Mouse (Mus musculus) embryonic facial prominence, embryonic 13.5 days (tissue): Measurements from ENCODE around the gene Prpsap2. TPM values are rescaled to one million over a fixed set of nuclear protein-coding genes. Genes with fewer than 3 reads are reported as not detected.

Source experiments
- ATAC-seq: fragments of 200-750 bp; cut with Nextera tagmentation; 2 replicates; pipeline ENCODE4 v1.8.0; 2017; ENCODE audit warnings: low read depth; ENCODE audit not compliant: insufficient number of reproducible peaks, insufficient read depth, low FRiP score, low TSS enrichment
- H3K27ac ChIP-seq: fragments of 300-500 bp; sonication (generic); 2 replicates; pipeline ENCODE4 v1.5.1; 2015; ENCODE audit warnings: moderate library complexity, mild to moderate bottlenecking, inconsistent platforms
- H3K27me3 ChIP-seq: fragments of 300-500 bp; sonication (generic); 2 replicates; pipeline ENCODE4 v1.6.1; 2015; ENCODE audit warnings: mild to moderate bottlenecking, inconsistent platforms
- H3K36me3 ChIP-seq: fragments of 300-500 bp; sonication (generic); 2 replicates; pipeline ENCODE4 v1.6.1; 2015; ENCODE audit warnings: mild to moderate bottlenecking, inconsistent platforms
- H3K4me1 ChIP-seq: fragments of 300-500 bp; sonication (generic); 2 replicates; pipeline ENCODE4 v1.6.1; 2015; ENCODE audit warnings: inconsistent platforms
- H3K4me2 ChIP-seq: fragments of 300-500 bp; sonication (generic); 2 replicates; pipeline ENCODE4 v1.6.1; 2015; ENCODE audit warnings: moderate library complexity, mild to moderate bottlenecking, inconsistent platforms
- H3K4me3 ChIP-seq: fragments of 300-500 bp; sonication (generic); 2 replicates; pipeline ENCODE4 v1.5.1; 2015; ENCODE audit warnings: mild to moderate bottlenecking, inconsistent platforms
- H3K9ac ChIP-seq: fragments of 300-500 bp; sonication (generic); 2 replicates; pipeline ENCODE4 v1.6.1; 2015; ENCODE audit warnings: mild to moderate bottlenecking, inconsistent platforms
- H3K9me3 ChIP-seq: fragments of 300-500 bp; sonication (generic); 2 replicates; pipeline ENCODE4 v1.6.1; 2016; ENCODE audit warnings: inconsistent platforms
- WGBS: fragments of 180-500 bp; shearing (Covaris S2); methylation state at CpG from one replicate; pipeline ENCODE4 v1.1.7; 2015; ENCODE audit warnings: mixed read lengths; 5-methylcytosine and 5-hydroxymethylcytosine counted together
- polyA plus RNA-seq: library from polyadenylated mRNA; unstranded; fragments of >200 nt; fragmentation: Nextera tagmentation; extraction: Ambion mirVana; gene quantifications from 2 replicates; pipeline ENCODE4 v1.2.1, GENCODE M21; 2015

Prpsap2 gene
- polyA plus RNA-seq, 1 experiment from 2014 or later: 35.0 TPM

DNA sequence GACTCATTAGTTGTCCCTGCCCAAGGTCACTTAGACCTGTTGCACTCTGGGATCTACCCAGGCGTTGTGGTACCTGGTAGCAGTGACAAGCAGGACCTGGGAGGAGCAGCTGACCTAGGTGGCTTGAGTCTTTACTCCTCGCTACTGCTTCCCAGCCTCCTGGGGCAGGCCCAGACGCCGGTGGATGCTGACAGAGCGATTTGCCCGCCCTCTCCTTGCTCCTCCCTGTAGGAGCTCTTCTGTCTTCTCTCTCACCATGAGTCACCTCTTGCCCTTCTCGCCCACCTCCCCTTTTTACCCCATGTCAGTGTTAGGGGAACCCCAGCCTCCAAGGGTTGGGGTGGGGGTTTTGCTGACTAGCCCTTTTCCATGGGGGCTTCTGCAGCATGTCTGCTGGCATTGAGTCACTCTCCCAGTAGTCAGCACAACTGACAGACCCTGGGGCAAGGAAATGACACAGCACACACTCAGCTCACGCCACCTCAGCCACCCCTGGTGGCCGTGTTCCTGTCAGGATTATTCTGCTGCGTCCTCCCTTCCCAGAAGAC lies 74.9 kb downstream of the Prpsap2 start:
- no peak for ATAC-seq
- no peaks in the 10 kb centered on the region for H3K9me3 ChIP-seq
- H3K27me3 ChIP-seq: peaks cover 36% of the 10 kb centered on the region
- 36% methylated on average over 10 of the region's 10 CpGs for WGBS
- H3K9ac ChIP-seq: no peak overlapping the region
- H3K36me3 ChIP-seq: no peaks in the 10 kb centered on the region
- peak overlapping the region; percentile 24; the same call in 1 of the 2 replicates for H3K27ac ChIP-seq
- peaks cover 28% of the 10 kb centered on the region for H3K4me1 ChIP-seq
- 0 out of 2 replicates have a peak overlapping the region, but pooled peaks have one; percentile 5 for H3K4me2 ChIP-seq
- no peak overlapping the region for H3K4me3 ChIP-seq

DNA sequence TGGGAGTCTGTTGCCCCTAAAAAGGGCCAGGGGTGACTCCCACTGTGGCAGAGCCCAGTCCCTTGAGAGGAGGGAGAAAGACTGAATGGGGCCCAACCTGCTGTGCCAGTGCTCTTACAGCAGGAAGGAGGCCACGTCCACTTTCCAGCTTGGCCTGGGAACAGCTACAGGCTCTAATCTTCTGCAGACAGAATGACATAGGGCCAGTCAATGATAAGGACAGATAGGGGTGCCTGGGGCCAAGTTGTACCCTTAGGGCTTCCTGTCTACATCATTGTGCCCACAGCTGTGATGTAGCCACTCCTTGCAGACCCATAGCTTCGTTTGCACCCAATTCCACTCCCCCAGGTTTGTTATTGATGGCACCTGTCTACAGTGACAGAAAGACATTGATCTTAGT lies 75.7 kb downstream of the Prpsap2 start:
- Histone ChIP-seq H3K9ac (no peak overlapping the region), H3K4me3 (no peak overlapping the region), H3K9me3 (no peaks in the 10 kb centered on the region), H3K36me3 (no peaks in the 10 kb centered on the region), H3K27me3 (peaks cover 36% of the 10 kb centered on the region), H3K27ac (no peak overlapping the region), H3K4me2 (no peak overlapping the region), H3K4me1 (peaks cover 28% of the 10 kb centered on the region)
- WGBS: 48% methylated on average over 2 of the region's 2 CpGs
- ATAC-seq: no peak

DNA sequence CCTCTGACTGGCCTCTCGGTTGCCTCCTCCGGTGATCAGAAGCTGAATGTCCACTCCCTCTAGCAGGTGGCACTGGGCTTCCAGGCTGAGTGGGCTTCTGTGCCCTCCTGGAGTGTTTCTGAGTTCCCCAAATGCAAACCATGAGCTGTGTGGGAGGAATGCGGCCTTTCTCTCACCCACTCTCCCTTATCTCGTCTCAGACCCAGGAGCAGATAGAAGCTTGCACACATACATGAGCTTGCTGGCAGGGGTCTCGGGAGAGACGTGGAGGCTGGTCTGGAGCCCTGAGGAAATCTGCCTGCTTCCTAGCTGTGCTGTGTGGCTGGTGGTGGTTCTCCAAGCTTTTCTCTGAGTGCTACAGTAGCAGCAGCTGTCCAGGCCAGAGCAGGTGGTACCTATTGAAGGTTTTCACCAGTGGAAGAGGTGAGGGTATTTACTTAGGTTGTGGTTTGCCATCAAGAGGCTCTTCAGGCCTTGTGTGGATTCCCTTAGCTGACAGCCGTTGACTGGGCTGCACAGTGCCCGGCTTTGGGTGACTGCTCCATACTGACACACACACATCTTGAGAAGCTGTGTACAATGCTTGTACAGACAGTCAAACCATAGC lies 76.7 kb downstream of the Prpsap2 start:
- Histone ChIP-seq H3K36me3 (no peaks in the 10 kb centered on the region), H3K27me3 (peaks cover 36% of the 10 kb centered on the region), H3K27ac (no peak overlapping the region), H3K9ac (peak overlapping the region; percentile 64; the same call in 1 of the 2 replicates), H3K9me3 (no peaks in the 10 kb centered on the region), H3K4me1 (peaks cover 28% of the 10 kb centered on the region), H3K4me2 (peak overlapping the region; percentile 75), H3K4me3 (peak overlapping the region; percentile 51)
- ATAC-seq: no peak
- 73% methylated on average over 8 of the region's 8 CpGs for WGBS

DNA sequence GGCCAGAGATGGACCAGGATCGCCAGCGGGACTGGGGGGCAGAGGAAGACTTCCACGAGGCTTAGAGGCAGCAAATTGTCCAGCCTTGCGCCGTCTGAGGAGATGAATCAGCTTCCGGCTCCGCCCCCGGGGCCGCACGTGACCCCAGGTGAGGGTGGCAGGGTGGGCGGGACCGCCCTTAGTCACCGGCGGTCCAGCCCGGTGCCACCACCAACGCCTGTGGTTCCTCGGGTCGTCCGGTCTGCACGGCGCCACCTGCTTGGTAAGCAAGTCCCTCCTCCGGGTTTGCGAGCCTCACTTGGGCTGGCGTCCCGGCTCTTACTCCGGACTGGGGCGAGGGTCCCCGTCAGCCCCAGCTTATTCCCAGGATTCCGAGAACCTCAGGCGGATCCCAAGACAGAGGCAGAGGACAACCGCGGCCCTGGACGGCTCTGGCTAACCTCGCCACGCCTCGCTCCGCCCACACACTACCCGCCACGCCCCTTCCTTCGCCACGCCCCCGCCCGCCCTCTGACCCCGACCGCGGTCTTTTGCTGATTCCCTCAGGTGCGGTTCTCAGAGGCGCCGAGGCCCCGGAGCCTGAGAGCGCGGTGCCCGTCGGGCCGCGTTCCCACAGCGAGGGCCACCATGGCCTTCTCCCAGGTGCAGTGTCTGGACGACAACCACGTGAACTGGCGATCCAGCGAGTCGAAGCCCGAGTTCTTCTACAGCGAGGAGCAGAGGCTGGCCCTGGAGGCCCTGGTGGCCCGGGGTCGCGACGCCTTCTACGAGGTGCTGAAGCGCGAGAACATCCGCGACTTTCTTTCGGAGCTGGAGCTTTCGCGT lies 77.8 kb downstream of the Prpsap2 start, which contains the start of gene Fam83g:
Gene Fam83g, plus strand, starts transcription at position 185 of the 825 bp plus-strand sequence.
- Histone ChIP-seq H3K4me1 (peaks cover 28% of the 10 kb centered on the region), H3K9ac (peak within 1 kb of the TSS; percentile 64), H3K9me3 (no peaks in the 10 kb centered on the region), H3K4me2 (peak within 1 kb of the TSS; percentile 75), H3K36me3 (no peaks in the 10 kb centered on the region), H3K27me3 (peaks cover 36% of the 10 kb centered on the region), H3K4me3 (peak within 1 kb of the TSS; percentile 51), H3K27ac (no peak within 1 kb of the TSS)
- ATAC-seq: peak; percentile 16; the same call in 1 of the 2 replicates
- under 1% methylated on average over 76 of the region's 76 CpGs for WGBS

Other genes with a start within 250 kb of the Prpsap2 start
- 30.0 and 34.0 TPM in 2 replicates for gene Epn2, start 182.4 kb downstream of the Prpsap2 start, polyA plus RNA-seq
- gene Grap, start 108.8 kb downstream of the Prpsap2 start, polyA plus RNA-seq: 8.3 and 10.1 TPM in 2 replicates
- gene Fam83g, start 78.0 kb downstream of the Prpsap2 start, polyA plus RNA-seq: 2.8 and 3.9 TPM in 2 replicates
- not detected in 2 replicates for gene Slc5a10, start 41.3 kb downstream of the Prpsap2 start, polyA plus RNA-seq
- 16.7 and 20.3 TPM in 2 replicates for gene Ulk2, start 93.0 kb upstream of the Prpsap2 start, polyA plus RNA-seq
- 19.3 and 19.4 TPM in 2 replicates for gene Akap10, start 168.2 kb upstream of the Prpsap2 start, polyA plus RNA-seq
- gene Specc1, start 194.7 kb upstream of the Prpsap2 start, polyA plus RNA-seq: 14.1 and 14.5 TPM in 2 replicates